Mouse (Mus musculus): ENCODE measurements around the gene Dnajb6.
"Not testable (repeated sequence)": the region's sequence is repeated elsewhere in the genome, so short reads cannot be mapped to it uniquely, and the experiment has no call there.

Gene Dnajb6

DNA sequence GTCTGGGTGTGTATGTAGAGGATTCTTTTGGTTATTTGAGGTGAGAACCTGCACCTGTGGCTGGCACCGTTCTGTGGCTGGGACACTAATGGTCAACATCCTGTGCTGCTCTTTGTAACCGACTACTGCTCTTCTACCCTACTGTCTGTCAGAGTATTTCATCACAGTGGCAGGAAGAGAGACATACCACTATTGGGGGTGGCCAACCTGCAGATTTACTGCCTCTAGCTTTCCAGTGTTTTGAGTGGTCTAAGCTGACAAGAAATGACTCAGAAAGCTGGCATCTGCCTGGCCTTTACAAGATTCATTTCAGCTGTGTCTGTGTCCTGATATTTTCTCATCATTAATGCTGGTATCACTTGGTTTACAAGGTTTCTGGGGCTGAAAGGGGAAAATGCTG lies 36.5 kb downstream of the Dnajb6 start:
- DNase-seq: no peak

GRCm38 (mm10) chr5:29772651-29773330 lies 37.3 kb downstream of the Dnajb6 start:
- DNase-seq: no peak

GRCm38 (mm10) chr5:29773460-29774150 lies 38.1 kb downstream of the Dnajb6 start:
- no peak for DNase-seq

DNA sequence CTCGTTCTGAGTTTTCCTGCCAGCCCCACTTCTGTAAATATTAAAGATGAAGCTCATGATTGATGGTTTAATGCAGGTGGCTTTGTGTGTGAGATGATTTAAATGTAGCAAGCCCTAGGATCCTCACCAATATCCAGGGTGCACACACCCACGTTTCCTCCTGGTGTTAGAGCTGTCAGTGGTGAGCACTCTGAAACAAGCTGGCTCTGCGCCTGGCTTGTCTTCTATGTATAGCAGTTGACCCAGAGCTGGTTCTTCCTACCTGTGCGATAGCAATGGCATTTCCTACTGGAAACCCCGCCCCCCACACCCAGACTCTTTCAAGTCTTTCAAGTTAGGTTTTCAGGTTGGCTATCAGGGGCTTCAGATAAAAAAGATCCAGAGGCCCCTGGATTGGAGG lies 39.9 kb downstream of the Dnajb6 start:
- DNase-seq: no peak

- no peak for DNase-seq
Observed at GRCm38 (mm10) chr5:29778029-29778428, 42.5 kb downstream of the Dnajb6 start.

GRCm38 (mm10) chr5:29779733-29780132 lies 44.2 kb downstream of the Dnajb6 start:
- DNase-seq: not testable (repeated sequence)

GRCm38 (mm10) chr5:29782261-29782660 lies 46.8 kb downstream of the Dnajb6 start:
- DNase-seq: no peak

DNA sequence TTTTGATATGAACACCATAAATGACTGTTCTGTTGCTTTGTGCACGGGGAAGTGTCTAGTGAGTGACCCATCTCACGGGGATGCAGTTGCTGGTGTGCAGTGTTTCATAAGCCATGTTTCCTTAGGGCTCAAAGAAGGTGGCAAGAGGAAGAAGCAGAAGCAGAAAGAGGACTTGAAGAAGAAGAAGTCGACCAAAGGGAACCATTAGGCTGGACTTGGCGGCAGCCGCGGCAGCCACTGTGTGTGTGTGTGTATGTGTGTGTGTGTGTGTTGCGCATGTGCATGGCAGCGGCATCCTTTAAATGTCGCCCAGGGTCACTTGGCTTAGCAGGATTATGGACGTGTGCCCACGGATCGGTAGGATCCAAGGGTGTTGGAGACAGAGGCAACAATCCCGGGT lies 49.4 kb downstream of the Dnajb6 start:
- not testable (repeated sequence) for DNase-seq

DNA sequence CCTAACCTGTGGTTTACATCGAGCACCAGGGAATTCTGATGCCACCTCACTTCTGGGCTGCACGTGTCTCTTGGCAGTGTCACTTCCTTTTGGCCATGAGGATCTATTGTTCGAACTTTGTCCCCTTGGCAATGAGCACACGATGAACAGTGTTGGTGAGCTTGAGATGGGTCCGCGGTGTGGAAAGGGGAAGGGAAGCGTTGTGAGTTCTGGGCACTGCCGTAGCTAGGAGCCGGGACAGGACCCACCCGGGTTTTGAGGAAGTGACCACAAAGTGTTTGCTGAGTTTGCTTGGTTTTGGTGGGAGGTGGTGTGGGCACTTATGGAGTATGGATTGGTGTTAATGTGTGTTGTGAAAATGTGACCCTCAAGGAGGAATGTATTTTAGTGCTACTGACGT lies 50.5 kb downstream of the Dnajb6 start:
- DNase-seq: not testable (repeated sequence)

- DNase-seq: not testable (repeated sequence)
Observed at GRCm38 (mm10) chr5:29794933-29795332, 59.4 kb downstream of the Dnajb6 start.

DNA sequence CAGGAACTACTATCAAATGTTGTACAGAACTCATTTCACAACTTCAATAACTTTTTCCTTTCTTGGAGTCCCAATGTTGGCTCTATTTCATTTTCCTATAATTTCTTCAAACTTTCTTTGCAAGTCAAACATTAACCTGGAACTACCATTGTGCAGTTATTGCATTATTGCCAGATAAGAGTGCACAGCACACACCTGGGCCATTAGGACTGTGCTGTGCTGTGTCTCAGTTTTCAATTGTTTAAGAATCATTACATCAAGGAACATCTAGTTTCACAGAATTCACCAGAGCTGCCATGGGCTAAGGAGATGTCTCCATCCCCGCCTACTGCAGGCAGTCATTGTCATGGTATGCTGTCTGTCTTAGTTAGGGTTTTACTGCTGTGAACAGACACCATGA lies 73.5 kb downstream of the Dnajb6 start:
- DNase-seq: no peak

DNA sequence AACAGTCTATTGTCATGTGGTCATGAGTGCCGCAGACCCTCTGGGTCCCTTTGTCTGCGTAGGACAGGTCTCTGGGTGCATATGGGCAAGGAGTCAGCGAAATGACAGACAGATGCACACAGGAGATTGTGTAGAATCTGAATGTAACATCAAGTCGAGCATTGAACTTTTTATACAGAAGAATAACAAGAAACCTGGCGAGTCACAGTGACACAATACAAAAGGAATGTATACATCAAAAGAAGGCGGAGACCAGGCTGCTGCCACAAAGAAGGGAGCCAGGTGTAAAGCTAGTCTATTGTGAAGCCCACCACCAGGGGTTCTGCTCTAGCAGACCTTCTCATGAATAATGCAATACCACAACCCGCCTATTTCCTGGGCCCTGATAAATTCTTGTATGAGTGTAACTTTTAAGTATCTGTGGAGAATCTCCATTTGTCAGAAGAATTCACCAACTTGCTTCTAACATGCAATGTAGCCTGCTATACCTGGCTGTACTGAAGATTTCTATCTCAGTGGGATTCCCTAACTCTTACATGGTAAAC lies 76.0 kb downstream of the Dnajb6 start:
- not testable (repeated sequence) for DNase-seq

DNA sequence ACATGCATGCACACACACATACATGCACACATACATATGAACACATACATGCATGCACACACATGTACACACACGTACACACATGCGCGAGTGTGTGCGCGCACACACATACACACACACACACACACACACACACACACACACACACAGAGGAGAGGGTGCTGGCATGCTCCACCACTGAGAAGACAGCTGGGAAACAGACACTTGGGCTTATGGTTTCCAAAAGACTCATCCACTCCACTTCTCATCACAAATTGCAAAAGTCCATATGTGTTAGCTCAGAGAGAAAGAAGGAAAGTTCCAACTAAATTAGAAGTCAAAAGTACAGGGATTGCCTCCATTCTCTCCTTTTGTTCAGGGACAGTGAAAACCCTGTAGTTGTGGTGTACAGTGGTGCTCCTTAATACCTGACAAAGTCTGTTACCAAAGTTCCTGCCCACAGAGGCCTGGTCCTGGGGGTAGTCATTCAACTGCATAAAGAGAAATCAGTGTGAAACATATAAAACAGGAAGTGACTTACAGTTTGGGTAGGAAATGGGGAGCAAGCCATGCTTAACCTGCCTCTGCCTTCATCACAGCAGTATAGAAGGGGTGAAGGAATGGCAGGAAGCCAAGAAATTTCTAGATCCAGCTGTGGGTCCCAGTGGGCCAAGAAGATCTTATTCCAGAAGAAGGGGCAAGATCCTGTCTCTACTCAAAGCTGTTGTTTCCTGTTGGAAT lies 81.2 kb downstream of the Dnajb6 start:
- DNase-seq: no peak

- DNase-seq: no peak
Observed at GRCm38 (mm10) chr5:29817400-29817799, 81.9 kb downstream of the Dnajb6 start.

DNA sequence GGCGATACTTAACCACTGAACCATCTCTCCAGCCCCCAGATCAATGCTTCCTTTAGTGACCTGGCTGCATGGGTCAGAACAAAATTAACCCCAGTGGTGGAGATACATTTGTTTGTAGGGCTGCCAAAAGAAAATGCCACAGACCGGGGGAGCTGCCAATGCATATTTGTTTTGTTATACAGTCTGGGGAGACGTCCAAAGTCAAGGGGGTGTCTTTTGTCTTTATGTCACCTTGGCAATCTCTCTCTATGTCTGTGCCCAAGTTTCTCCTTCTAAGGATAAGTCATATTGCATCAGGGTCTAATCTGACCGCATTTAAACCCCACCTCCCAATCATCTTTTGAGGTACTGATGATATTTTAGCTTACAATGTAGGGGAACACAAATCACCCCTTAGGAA lies 82.8 kb downstream of the Dnajb6 start:
- no peak for DNase-seq

DNA sequence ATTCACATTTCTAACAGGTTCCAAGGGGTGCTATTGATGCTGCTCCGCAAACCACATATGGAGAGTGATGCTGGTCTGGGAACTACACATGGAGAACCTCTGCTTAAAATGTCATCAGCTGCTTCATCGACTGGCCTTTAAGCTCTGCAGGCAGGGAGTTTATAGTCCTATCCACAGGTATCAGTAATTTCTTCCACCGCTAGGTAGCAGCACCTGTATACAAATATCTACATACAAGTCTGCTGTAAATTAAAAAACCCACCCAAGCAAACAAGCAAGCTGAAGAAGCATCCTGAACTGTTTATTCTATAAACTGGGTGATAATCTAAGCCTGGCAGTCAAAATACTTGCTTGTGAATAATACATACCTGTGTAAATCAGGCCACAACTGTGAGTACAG lies 89.3 kb downstream of the Dnajb6 start:
- peak; percentile 63 for DNase-seq

- peak; percentile 74 for DNase-seq
Observed at GRCm38 (mm10) chr5:29826780-29827179, 91.3 kb downstream of the Dnajb6 start.

- peak; percentile 40 for DNase-seq
Observed at GRCm38 (mm10) chr5:29842444-29843166, 107.1 kb downstream of the Dnajb6 start.

DNA sequence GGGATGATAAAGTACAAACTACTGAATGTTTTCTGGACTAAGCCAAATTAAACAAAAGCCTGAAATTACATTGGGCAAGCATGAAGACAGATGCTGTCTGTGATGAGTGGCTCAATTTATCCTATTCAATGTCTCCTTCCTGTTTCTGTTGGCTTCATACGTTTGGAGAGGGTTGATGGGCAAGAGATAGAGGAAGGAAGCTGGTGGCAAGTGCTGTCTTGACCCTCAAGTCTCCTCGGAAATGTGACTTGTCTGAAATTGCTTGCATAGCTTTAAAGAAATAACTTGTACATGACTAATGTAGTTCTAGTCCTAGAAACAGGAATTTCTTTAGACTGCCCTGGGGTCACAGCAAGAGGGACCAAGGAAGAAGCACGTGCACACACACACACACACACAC lies 109.5 kb downstream of the Dnajb6 start:
- peak; percentile 10 for DNase-seq

- DNase-seq: no peak
Observed at GRCm38 (mm10) chr5:29847494-29847893, 112.0 kb downstream of the Dnajb6 start.

- no peak for DNase-seq
Observed at GRCm38 (mm10) chr5:29848091-29848490, 112.6 kb downstream of the Dnajb6 start.

- DNase-seq: no peak
Observed at GRCm38 (mm10) chr5:29852376-29852775, 116.9 kb downstream of the Dnajb6 start.

DNA sequence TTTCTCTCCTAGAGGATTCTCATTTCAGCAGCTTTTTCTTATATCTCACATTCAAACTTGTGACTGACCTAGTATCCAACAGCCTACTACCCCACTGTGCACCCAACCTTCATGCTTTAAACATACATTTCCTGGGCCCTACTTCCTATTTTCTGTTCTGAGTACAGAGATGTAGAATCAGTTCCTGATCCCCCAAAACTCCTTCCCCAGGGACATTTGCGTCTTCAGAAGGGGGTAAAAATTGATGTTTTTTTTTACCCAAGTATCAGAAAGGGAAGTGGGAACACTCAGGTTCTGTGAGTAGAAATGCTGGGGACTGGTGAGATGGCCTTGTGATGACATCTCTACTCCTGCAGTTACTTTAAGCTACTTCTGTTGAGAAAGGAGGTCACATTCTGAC lies 117.5 kb downstream of the Dnajb6 start:
- DNase-seq: no peak
